Mouse (Mus musculus) neutrophil, adult 59 days (primary cell): ENCODE data around the gene Prss37. TPM values are rescaled to one million over a fixed set of nuclear protein-coding genes. Genes with fewer than 3 reads are reported as not detected.

Experiments
- total RNA-seq, 2 experiments: library from RNA; stranded (reverse); gene quantifications; 1 replicate in 1 of 2; 2 replicates in 1 of 2; pipeline ENCODE4 v1.2.4; 2023

Gene Prss37
- total RNA-seq: not detected

DNA sequence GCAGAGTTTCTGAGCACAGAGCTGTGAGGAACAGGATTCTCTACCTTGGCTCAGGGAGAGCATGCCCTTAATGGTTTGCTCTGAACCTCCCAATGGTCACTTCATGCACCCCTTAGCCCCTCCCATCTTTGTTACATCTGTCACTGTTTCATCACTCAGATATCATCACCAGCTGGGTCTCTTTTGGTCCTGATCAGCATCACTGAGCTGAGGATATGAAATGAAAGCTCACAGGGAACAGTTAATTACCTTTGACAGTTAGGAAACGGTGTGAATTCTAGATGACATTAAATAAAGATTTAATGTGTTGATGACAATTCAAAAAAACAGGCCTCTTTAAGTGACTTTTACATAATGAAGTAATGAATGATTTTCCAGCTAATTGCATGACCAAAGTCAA lies at the start of gene Prss37:
Gene Prss37, minus strand, starts transcription at position 101 of the 400 bp plus-strand sequence.

DNA sequence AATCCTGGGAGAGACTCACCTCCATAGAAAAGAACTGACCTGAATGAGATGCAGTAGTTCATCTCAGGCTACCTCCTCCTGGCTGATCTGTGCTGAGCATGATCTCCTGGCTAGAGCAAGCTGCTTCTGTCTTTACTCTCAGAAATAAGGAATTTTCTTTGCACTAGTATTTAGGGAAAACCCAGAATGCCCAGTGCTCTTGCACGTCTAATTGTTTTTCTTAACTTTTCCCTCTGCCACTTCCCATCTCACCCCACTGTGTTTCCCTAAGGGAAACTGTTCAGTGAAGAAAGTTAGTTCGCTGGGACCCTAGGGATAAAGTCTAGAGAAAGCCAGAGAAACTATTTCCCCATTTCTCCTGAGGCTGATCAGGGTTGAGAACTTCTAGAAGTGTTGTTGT lies 35.6 kb upstream of the Prss37 start, which contains the start of gene Olfr461:
Gene Olfr461, minus strand, starts transcription at position 101 of the 400 bp plus-strand sequence.

DNA sequence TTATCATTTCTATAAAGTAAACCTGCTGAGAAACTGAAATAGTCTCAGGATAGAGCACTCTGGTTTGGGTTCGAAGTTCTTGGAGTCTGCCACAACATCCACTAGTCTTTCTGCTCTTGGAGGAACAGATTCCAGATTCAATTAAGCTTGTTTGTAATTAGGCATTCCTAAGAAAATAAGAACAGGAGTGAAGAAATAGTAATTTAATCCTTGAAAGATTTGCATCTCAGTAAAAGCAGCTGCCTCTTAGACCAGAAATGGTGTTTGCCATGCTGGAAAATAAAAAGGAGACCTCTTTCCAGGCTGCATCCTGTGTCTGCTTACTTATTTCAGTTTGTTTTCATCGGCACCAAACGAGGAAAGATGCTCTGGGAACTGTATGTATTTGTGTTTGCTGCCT lies 26.1 kb downstream of the Prss37 start, which contains the start of gene Tas2r108:
Gene Tas2r108, plus strand, starts transcription at position 301 of the 400 bp plus-strand sequence.

DNA sequence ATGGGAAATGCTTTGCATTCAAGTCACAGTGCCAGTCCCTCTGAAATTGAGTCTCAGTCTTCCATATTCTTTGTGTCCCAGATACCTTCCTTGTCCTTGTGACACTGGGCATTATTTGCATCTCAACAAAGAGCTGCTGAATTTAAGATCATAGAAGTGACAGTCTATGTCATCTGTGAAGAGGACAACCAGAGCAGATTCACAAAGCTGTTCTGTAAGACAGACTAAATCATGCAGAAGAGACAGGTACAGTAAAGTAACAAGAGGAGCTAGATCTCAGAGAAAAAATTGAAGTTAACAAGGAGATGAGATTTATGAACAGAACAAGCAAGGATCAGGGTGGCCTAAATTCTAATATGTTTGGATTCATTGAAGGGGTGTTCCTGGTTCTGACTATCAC lies 28.4 kb downstream of the Prss37 start, which contains the start of gene Tas2r137:
Gene Tas2r137, plus strand, starts transcription at position 301 of the 400 bp plus-strand sequence.

DNA sequence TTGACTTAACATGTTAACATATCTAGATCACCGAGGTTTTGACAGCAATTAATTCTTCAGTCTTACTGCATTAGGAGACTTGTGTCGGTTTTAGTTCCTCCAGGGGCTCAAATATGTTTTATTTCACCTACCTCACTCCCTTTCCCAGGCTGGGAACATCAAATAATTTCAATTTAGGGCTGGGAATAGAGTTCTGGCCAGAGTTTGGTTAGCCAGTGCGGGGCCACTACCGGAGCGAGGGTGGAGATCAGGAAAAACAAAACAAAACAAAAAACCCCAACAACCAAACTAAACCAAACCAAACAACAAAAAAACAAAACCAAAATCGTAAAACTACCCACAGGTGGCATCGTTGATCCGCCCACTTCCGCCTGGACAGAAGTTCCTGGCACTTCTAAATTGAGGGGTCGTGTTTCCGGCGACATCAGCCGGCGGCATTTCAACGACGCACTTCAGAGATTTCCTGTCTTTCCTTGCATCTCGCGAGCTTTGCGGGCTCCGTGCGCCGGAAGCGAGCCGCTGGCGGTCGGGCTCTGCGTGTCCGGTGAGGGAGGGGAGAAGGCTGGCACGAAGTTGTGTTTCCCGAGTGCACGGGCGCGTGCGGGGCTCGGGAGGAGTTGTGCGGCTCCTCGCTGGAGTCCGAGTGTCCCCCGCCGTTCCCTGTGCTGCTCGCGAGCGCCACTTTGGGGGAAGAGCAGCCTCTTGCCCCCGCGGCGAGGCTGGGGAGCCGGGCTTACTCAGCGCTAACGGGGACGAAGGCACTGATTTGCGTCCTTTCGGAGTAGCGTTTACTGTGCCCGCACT lies 48.2 kb downstream of the Prss37 start, which contains the start of gene Ssbp1:
Gene Ssbp1, plus strand, starts transcription at position 437 of the 804 bp plus-strand sequence.

Other genes starting within 250 kb of the Prss37 start
- gene Agk, start 194.3 kb downstream of the Prss37 start, total RNA-seq: 1 to 10 TPM; 7.1 to 8.1 TPM
- 10 to 100 TPM; 15.4 to 15.9 TPM for gene E330009J07Rik, start 83.4 kb downstream of the Prss37 start, total RNA-seq
- gene Wee2, start 80.4 kb downstream of the Prss37 start, total RNA-seq: not detected
- 10 to 100 TPM; 24.8 TPM for gene Ssbp1, start 48.2 kb downstream of the Prss37 start, total RNA-seq
- gene Tas2r137, start 28.3 kb downstream of the Prss37 start, total RNA-seq: not detected
- not detected for gene Tas2r108, start 26.0 kb downstream of the Prss37 start, total RNA-seq
- under 1 TPM; 0.22 to 0.31 TPM for gene Olfr461, start 35.5 kb upstream of the Prss37 start, total RNA-seq
- under 1 TPM in 1 of 2 experiments, not detected in 1; 0.33 TPM for gene Olfr460, start 50.0 kb upstream of the Prss37 start, total RNA-seq
- 100 to 1,000 TPM; 170 to 179 TPM for gene Clec5a, start 66.3 kb upstream of the Prss37 start, total RNA-seq
- gene Tas2r138, start 93.8 kb upstream of the Prss37 start, total RNA-seq: not detected
- gene Mgam, start 109.3 kb upstream of the Prss37 start, total RNA-seq: 100 to 1,000 TPM; 120 to 138 TPM